Mouse (Mus musculus): ENCODE measurements at regions not wholly inside any gene's neighbourhood (a gene's known extent, or its start where the extent isn't known, plus 50 kb on each side); places are given as distances from the start of the nearest gene placed in this dataset.
A peak's percentile ranks its signal among the peaks of the same experiment; 100 is the strongest.

GRCm38 (mm10) chr6:107319565-107319964 lies 210.0 kb upstream of the Lrrn1 start:
- Histone ChIP-seq H3K36me3 (ENCODE audit: control insufficient read depth, insufficient read depth, low read length) (no peaks in the 10 kb centered on the region), H3K9ac (ENCODE audit: low read length) (no peak overlapping the region), H3K4me3 (ENCODE audit: low read depth, low read length) (no peak overlapping the region), H3K27me3 (ENCODE audit: control insufficient read depth, insufficient read depth, low read length) (no peaks in the 10 kb centered on the region), H3K4me2 (ENCODE audit: low read depth, severe bottlenecking) (no peak overlapping the region), H3K9me3 (ENCODE audit: control insufficient read depth, low read length) (no peaks in the 10 kb centered on the region), H3K27ac (replicated peaks; ENCODE audit: low read depth, low read length) (no peak overlapping the region), H3K4me1 (ENCODE audit: control insufficient read depth, insufficient read depth, low read length) (no peaks in the 10 kb centered on the region)
- WGBS = 86% methylated on average over 1 of the region's 1 CpGs
- DNase-seq (ENCODE audit: low spot score) (no peak), ATAC-seq (ENCODE audit: insufficient number of reproducible peaks, low FRiP score, low TSS enrichment, low read depth) (no peak)

DNA sequence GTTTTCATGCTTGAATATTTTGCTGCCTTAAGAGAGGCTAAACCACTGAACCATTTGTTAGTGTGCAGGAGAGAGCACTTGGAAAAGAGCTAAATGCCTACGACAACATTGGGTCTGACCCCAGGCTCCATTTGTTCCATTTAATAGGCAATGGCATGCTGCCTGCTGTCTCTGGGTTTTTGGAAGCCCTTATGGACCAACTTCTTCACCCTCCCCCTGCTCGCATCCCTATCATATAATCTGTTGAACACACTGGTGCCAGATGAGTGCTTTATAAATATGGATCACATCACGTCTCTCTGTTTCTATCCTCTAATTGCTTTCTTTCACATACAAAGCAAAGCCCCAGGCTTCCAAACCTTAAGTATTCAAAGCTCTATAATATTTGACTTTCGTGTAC lies 179.1 kb upstream of the Lrrn1 start:
- Histone ChIP-seq H3K27ac (replicated peaks; ENCODE audit: low read depth, low read length) (no peak overlapping the region), H3K4me3 (ENCODE audit: low read depth, low read length) (no peak overlapping the region), H3K36me3 (ENCODE audit: control insufficient read depth, insufficient read depth, low read length) (no peaks in the 10 kb centered on the region), H3K9ac (ENCODE audit: low read length) (no peak overlapping the region), H3K9me3 (ENCODE audit: control insufficient read depth, low read length) (no peaks in the 10 kb centered on the region), H3K4me2 (ENCODE audit: low read depth, severe bottlenecking) (no peak overlapping the region), H3K4me1 (ENCODE audit: control insufficient read depth, insufficient read depth, low read length) (no peaks in the 10 kb centered on the region), H3K27me3 (ENCODE audit: control insufficient read depth, insufficient read depth, low read length) (no peaks in the 10 kb centered on the region)
- ATAC-seq (ENCODE audit: insufficient number of reproducible peaks, low FRiP score, low TSS enrichment, low read depth) (no peak), DNase-seq (ENCODE audit: low spot score) (no peak)
- WGBS = 87% methylated on average over 4 of the region's 4 CpGs

- H3K4me3 ChIP-seq (ENCODE audit: low read depth, low read length) = no peak overlapping the region
- H3K27me3 ChIP-seq (ENCODE audit: control insufficient read depth, insufficient read depth, low read length) = no peaks in the 10 kb centered on the region
- no peak overlapping the region for H3K9ac ChIP-seq (ENCODE audit: low read length)
- H3K27ac ChIP-seq (replicated peaks; ENCODE audit: low read depth, low read length) = no peak overlapping the region
- H3K36me3 ChIP-seq (ENCODE audit: control insufficient read depth, insufficient read depth, low read length) = no peaks in the 10 kb centered on the region
- DNase-seq (ENCODE audit: low spot score) (peak; percentile 21), ATAC-seq (ENCODE audit: insufficient number of reproducible peaks, low FRiP score, low TSS enrichment, low read depth) (no peak)
- H3K4me2 ChIP-seq (ENCODE audit: low read depth, severe bottlenecking) = no peak overlapping the region
- no peaks in the 10 kb centered on the region for H3K4me1 ChIP-seq (ENCODE audit: control insufficient read depth, insufficient read depth, low read length)
- H3K9me3 ChIP-seq (ENCODE audit: control insufficient read depth, low read length) = no peaks in the 10 kb centered on the region
These were observed 154.3 kb upstream of the Lrrn1 start for GRCm38 (mm10) chr6:107375274-107375673.

- Histone ChIP-seq H3K9ac (ENCODE audit: low read length) (no peak overlapping the region), H3K9me3 (ENCODE audit: control insufficient read depth, low read length) (no peaks in the 10 kb centered on the region), H3K27me3 (ENCODE audit: control insufficient read depth, insufficient read depth, low read length) (no peaks in the 10 kb centered on the region), H3K4me2 (ENCODE audit: low read depth, severe bottlenecking) (no peak overlapping the region), H3K27ac (replicated peaks; ENCODE audit: low read depth, low read length) (no peak overlapping the region), H3K4me3 (ENCODE audit: low read depth, low read length) (no peak overlapping the region), H3K36me3 (ENCODE audit: control insufficient read depth, insufficient read depth, low read length) (no peaks in the 10 kb centered on the region), H3K4me1 (ENCODE audit: control insufficient read depth, insufficient read depth, low read length) (no peaks in the 10 kb centered on the region)
- no peak for DNase-seq (ENCODE audit: low spot score)
- WGBS = 87% methylated on average over 1 of the region's 1 CpGs
- ATAC-seq (ENCODE audit: insufficient number of reproducible peaks, low FRiP score, low TSS enrichment, low read depth) = no peak
These were observed 151.1 kb upstream of the Lrrn1 start for GRCm38 (mm10) chr6:107378489-107378888.

DNA sequence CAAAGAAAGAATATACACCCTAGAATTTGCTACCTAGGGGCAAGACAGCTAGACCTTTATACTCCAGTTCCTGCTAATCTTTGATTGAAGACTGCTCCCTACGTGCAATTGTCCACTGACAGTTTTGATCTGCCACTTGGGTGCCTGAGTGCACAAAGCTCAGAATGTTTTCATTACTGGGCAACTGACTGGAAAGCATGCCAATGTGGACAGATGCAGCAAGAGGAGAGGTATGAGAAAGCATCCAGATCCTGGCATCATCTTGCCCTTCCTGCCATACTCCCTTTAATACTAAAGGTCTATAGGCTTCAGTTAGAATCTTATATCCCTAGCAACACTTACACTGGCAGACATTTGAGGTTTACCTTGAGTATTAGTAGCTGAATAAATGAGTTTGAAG lies 148.9 kb upstream of the Lrrn1 start:
- H3K36me3 ChIP-seq (ENCODE audit: control insufficient read depth, insufficient read depth, low read length) = no peaks in the 10 kb centered on the region
- ATAC-seq (ENCODE audit: insufficient number of reproducible peaks, low FRiP score, low TSS enrichment, low read depth) (no peak), DNase-seq (ENCODE audit: low spot score) (no peak)
- WGBS = 93% methylated on average over 1 of the region's 1 CpGs
- no peak overlapping the region for H3K27ac ChIP-seq (replicated peaks; ENCODE audit: low read depth, low read length)
- no peaks in the 10 kb centered on the region for H3K4me1 ChIP-seq (ENCODE audit: control insufficient read depth, insufficient read depth, low read length)
- no peak overlapping the region for H3K4me2 ChIP-seq (ENCODE audit: low read depth, severe bottlenecking)
- H3K27me3 ChIP-seq (ENCODE audit: control insufficient read depth, insufficient read depth, low read length) = no peaks in the 10 kb centered on the region
- H3K9me3 ChIP-seq (ENCODE audit: control insufficient read depth, low read length) = no peaks in the 10 kb centered on the region
- H3K4me3 ChIP-seq (ENCODE audit: low read depth, low read length) = no peak overlapping the region
- no peak overlapping the region for H3K9ac ChIP-seq (ENCODE audit: low read length)

GRCm38 (mm10) chr6:107386094-107386678 lies 143.4 kb upstream of the Lrrn1 start:
- no peak overlapping the region for H3K4me3 ChIP-seq (ENCODE audit: low read depth, low read length)
- no peak overlapping the region for H3K4me2 ChIP-seq (ENCODE audit: low read depth, severe bottlenecking)
- ATAC-seq (ENCODE audit: insufficient number of reproducible peaks, low FRiP score, low TSS enrichment, low read depth) (no peak), DNase-seq (ENCODE audit: low spot score) (no peak)
- no peaks in the 10 kb centered on the region for H3K9me3 ChIP-seq (ENCODE audit: control insufficient read depth, low read length)
- 67% methylated on average over 7 of the region's 7 CpGs for WGBS
- H3K27me3 ChIP-seq (ENCODE audit: control insufficient read depth, insufficient read depth, low read length) = no peaks in the 10 kb centered on the region
- no peak overlapping the region for H3K9ac ChIP-seq (ENCODE audit: low read length)
- no peaks in the 10 kb centered on the region for H3K4me1 ChIP-seq (ENCODE audit: control insufficient read depth, insufficient read depth, low read length)
- H3K36me3 ChIP-seq (ENCODE audit: control insufficient read depth, insufficient read depth, low read length) = no peaks in the 10 kb centered on the region
- no peak overlapping the region for H3K27ac ChIP-seq (replicated peaks; ENCODE audit: low read depth, low read length)

DNA sequence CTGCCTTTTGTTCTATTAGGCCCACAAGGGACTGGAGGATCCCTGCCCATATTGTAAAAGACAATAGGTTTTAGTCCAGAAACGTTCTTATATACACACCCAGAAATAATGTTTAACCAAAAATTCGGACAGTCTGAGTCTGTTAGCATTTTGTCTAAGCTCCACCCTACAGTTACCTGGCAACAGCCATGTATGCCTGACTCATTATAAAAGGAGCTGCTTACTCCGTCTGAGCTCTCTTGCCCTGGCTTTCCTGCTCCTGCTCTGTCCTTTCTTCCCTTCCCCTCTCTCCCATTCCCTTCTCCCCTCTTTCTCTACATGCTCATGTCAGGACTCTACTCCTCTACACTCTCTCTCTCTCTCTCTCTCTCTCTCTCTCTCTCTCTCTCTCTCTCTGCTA lies 139.7 kb upstream of the Lrrn1 start:
- H3K4me2 ChIP-seq (ENCODE audit: low read depth, severe bottlenecking) = no peak overlapping the region
- H3K27ac ChIP-seq (replicated peaks; ENCODE audit: low read depth, low read length) = no peak overlapping the region
- no peaks in the 10 kb centered on the region for H3K27me3 ChIP-seq (ENCODE audit: control insufficient read depth, insufficient read depth, low read length)
- H3K4me3 ChIP-seq (ENCODE audit: low read depth, low read length) = no peak overlapping the region
- WGBS = 78% methylated on average over 3 of the region's 3 CpGs
- no peaks in the 10 kb centered on the region for H3K4me1 ChIP-seq (ENCODE audit: control insufficient read depth, insufficient read depth, low read length)
- DNase-seq (ENCODE audit: low spot score) = no peak
- no peak for ATAC-seq (ENCODE audit: insufficient number of reproducible peaks, low FRiP score, low TSS enrichment, low read depth)
- no peaks in the 10 kb centered on the region for H3K36me3 ChIP-seq (ENCODE audit: control insufficient read depth, insufficient read depth, low read length)
- no peaks in the 10 kb centered on the region for H3K9me3 ChIP-seq (ENCODE audit: control insufficient read depth, low read length)
- H3K9ac ChIP-seq (ENCODE audit: low read length) = no peak overlapping the region

DNA sequence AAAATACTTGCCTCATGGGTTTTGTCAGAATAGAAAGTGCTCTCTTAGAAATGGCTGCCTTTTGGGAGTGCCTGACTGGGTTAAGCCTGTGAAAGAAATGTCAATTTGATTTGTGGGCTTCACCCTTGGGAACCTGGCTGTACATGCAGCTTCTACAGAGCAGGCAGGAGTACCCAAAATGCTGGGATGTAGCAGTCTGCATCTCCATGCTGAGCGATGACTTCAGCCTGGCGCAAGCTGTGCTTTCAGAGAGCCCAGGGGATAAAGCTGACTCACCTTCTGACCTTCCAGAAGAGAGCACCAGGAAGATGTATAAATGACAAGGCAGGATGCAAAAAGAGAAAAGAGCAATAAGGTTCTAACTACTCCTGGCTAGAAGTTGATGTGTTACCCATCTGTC lies 135.0 kb upstream of the Lrrn1 start:
- ATAC-seq (ENCODE audit: insufficient number of reproducible peaks, low FRiP score, low TSS enrichment, low read depth) (no peak), DNase-seq (ENCODE audit: low spot score) (no peak)
- no peaks in the 10 kb centered on the region for H3K36me3 ChIP-seq (ENCODE audit: control insufficient read depth, insufficient read depth, low read length)
- no peaks in the 10 kb centered on the region for H3K9me3 ChIP-seq (ENCODE audit: control insufficient read depth, low read length)
- no peaks in the 10 kb centered on the region for H3K27me3 ChIP-seq (ENCODE audit: control insufficient read depth, insufficient read depth, low read length)
- H3K9ac ChIP-seq (ENCODE audit: low read length) = no peak overlapping the region
- H3K4me3 ChIP-seq (ENCODE audit: low read depth, low read length) = no peak overlapping the region
- 87% methylated on average over 2 of the region's 2 CpGs for WGBS
- H3K27ac ChIP-seq (replicated peaks; ENCODE audit: low read depth, low read length) = no peak overlapping the region
- H3K4me1 ChIP-seq (ENCODE audit: control insufficient read depth, insufficient read depth, low read length) = no peaks in the 10 kb centered on the region
- no peak overlapping the region for H3K4me2 ChIP-seq (ENCODE audit: low read depth, severe bottlenecking)

GRCm38 (mm10) chr6:107415766-107416165 lies 113.8 kb upstream of the Lrrn1 start:
- no peak overlapping the region for H3K27ac ChIP-seq (replicated peaks; ENCODE audit: low read depth, low read length)
- H3K4me2 ChIP-seq (ENCODE audit: low read depth, severe bottlenecking) = no peak overlapping the region
- DNase-seq (ENCODE audit: low spot score) = no peak
- no peak overlapping the region for H3K4me3 ChIP-seq (ENCODE audit: low read depth, low read length)
- no peaks in the 10 kb centered on the region for H3K36me3 ChIP-seq (ENCODE audit: control insufficient read depth, insufficient read depth, low read length)
- no peak for ATAC-seq (ENCODE audit: insufficient number of reproducible peaks, low FRiP score, low TSS enrichment, low read depth)
- no peaks in the 10 kb centered on the region for H3K4me1 ChIP-seq (ENCODE audit: control insufficient read depth, insufficient read depth, low read length)
- no peaks in the 10 kb centered on the region for H3K9me3 ChIP-seq (ENCODE audit: control insufficient read depth, low read length)
- no peaks in the 10 kb centered on the region for H3K27me3 ChIP-seq (ENCODE audit: control insufficient read depth, insufficient read depth, low read length)
- WGBS = 75% methylated on average over 4 of the region's 4 CpGs
- H3K9ac ChIP-seq (ENCODE audit: low read length) = no peak overlapping the region
